Mouse (Mus musculus) thymus, postnatal 4 days (tissue): ENCODE results near the gene Gm11034.

Experiments used
- DNase-seq: peaks from one replicate; pipeline ENCODE4 v3.0.0; 2021

Gm11034 gene

DNA sequence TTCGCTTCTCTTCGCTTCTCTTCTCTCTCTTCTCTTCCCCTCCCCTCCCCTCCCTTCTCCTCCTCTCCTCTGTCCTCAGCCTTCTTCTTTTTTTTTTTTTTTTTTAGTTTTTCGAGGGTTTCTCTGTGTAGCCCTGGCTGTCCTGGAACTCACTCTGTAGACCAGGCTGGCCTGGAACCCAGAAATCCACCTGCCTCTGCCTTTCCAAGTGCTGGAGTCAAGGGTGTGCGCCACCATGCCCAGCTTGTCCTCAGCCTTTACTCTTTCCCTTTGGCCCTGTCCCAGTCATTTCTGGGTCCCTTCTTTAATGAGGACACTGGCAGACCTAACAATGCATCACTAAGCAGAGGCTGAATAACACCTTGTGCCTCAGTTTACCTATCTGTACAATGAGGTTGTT is at the start of gene Gm11034:
Gene Gm11034 (minus strand): TSS at position 101 of the 400 bp plus-strand sequence.
- no peak for DNase-seq

- no peak for DNase-seq
Observed at GRCm38 (mm10) chr8:72262756-72263155, 49.3 kb upstream of the Gm11034 start.

DNA sequence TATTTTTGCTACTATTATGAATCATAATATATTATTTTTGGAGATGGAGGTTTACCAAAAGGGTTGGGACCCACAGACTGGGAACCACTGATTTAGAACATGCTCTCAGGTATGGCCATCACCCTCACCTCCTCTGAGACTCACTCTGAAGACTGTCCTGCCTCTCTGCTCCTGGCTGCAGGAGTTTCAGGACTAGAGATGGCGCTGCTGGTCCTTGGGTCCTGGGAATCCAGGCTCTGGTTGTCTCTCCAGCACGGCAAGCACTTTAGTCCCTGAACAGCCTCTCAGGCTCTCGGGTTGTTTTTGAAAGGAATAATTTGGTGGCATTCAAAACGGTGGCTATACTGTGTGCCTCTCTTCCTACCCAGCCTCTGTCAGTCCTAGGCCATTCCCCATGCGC is 48.4 kb upstream of the Gm11034 start:
- no peak for DNase-seq

GRCm38 (mm10) chr8:72261431-72261830 is 48.0 kb upstream of the Gm11034 start:
- no peak for DNase-seq

DNA sequence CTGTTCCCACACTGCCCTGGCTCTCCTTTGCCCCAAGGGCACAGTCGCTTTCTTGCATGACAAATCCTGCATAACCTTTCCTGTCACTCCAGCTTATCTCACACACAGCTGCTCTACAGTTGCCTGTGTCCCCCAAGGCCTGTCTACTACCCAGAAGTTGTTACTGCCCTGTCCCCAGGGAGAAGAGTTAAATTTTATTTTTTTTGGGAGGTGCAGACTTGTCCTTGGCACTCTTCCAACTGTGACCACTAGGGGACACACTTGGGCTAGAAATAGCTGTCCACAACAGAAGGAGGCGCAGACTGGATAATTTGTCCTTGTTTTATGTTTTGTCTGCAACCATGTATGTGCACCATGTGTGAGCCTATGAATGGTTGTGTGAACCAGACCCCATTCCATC is 47.6 kb upstream of the Gm11034 start:
- DNase-seq, result peak; percentile 88

GRCm38 (mm10) chr8:72260585-72260984 is 47.1 kb upstream of the Gm11034 start:
- DNase-seq, result no peak

GRCm38 (mm10) chr8:72259862-72260261 is 46.4 kb upstream of the Gm11034 start:
- DNase-seq, result no peak

- DNase-seq, result no peak
Observed at GRCm38 (mm10) chr8:72257902-72258238, 44.4 kb upstream of the Gm11034 start.

- DNase-seq, result peak; percentile 79
Observed at GRCm38 (mm10) chr8:72257171-72257901, 43.9 kb upstream of the Gm11034 start.

GRCm38 (mm10) chr8:72244610-72245009 is 31.2 kb upstream of the Gm11034 start:
- no peak for DNase-seq

- no peak for DNase-seq
Observed at GRCm38 (mm10) chr8:72242226-72242625, 28.8 kb upstream of the Gm11034 start.

- no peak for DNase-seq
Observed at GRCm38 (mm10) chr8:72240951-72241350, 27.5 kb upstream of the Gm11034 start.

- DNase-seq, result no peak
Observed at GRCm38 (mm10) chr8:72240403-72240763, 26.9 kb upstream of the Gm11034 start.

DNA sequence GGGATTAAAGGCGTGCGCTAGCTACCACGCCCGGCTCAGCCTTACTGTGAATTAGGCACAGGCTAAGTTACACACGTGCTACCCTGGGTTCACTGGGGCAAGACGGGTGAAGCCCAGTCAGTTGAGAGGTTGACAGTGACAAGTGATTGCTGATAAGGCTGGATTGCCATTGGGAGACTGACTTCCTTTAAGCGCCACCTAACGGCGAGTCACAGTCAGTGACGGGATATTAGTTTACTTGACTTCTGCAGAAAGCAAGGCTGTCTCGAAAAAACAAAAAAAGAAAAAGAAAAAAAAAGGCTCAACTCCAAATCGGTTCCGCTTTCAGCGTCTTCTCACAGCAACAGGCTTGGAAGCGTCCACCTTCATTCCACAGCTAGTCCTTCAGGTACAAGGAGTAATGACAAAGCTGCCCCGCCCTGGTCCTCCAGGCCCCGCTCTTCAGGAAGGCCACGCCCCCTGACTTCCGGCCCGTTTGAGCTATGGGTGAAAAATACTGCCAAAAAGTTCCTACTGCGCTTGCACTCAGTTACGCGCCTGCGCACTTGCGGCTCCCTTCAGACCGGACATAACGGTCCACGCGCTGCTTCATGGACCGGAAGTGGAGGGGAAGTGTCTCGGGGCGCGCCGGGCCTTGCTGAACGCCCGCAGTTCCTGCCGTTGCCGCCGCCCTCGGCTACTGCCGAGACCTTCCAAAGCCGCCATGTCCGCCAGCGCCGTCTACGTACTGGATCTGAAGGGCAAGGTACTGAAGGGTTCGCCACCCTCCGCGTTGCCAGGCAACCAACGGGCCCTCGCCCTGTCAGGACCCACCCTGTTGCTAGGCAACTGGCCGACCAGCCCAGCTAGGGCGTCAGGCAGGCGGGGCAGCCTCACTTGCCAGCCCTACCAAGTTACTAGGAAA is 26.3 kb upstream of the Gm11034 start, which contains the start of gene Ap1m1:
Gene Ap1m1 (plus strand): TSS at position 520 of the 904 bp plus-strand sequence.
- peak; percentile 99 for DNase-seq

DNA sequence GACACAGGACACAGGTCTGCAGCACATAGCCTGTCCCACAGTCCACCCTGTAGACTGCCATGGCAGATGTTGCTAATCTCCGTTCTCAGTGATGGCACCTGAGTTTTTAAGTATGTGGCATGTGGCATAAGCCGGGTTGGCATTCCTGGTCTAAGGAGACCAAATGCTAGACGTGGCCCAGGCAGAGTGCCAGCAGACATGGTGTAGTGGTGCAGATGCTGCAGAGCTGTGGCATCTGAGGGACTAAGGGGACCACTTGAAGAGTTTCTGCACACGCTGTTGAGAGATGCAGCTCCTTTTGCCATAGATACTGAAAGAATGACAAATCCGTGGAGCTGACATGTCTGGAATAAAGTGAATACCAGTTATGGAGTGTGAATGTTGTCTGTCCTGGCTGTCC is 9.2 kb upstream of the Gm11034 start:
- no peak for DNase-seq

DNA sequence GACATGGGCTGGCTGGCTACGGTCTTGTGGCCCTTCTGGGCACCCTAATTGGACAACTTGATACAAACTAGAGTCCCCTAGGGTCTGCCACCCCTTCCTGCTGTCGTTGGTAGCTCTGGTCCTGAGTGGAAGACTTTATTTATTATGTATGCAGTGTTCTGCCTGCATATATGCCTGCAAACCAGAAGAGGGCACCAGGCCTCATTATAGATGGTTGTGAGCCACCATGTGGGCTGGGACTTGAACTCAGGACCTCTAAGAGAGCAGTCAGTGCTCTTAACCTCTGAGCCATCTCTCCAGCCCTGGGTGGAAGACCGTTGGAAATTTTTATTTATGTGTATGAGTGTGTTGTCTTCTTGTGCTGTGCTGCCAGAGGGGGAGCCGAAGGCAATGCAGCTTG is 7.3 kb upstream of the Gm11034 start:
- DNase-seq, result no peak

- DNase-seq, result peak; percentile 84
Observed at GRCm38 (mm10) chr8:72219541-72220363, 6.3 kb upstream of the Gm11034 start, which contains the start of gene Fam32a. Gene Fam32a, plus strand, starts transcription at chr8:72219730.

DNA sequence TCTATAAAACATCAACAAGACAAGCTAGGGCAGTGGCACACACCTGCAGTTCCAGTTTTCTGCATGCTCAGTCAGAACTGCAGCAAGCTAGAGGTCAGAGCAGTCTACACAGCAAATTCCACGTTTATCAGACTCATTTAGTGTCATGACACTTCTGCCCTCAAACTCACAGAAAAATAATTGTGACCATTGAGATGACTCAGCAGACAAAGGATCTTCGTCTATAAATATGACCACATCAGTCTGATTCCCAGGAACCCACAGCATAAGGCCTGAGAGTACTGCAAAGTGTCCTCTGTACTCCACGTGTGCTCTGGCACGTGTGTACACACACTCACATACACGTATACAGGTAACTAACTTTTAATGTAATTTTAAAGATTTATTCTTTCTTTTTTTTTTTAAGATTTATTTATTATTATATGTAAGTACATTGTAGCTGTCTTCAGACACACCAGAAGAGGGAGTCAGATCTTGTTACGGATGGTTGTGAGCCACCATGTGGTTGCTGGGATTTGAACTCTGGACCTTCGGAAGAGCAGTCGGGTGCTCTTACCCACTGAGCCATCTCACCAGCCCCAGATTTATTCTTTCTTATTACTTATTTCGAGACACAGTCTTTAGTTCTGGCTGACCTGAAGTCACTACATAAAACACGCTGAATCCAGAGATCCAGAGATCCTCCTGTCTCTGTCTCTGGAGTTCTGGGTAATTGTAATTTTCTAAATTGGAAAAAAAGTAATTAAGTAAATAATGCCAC is 5.5 kb upstream of the Gm11034 start:
- DNase-seq, result no peak

GRCm38 (mm10) chr8:72215871-72216270 is 2.4 kb upstream of the Gm11034 start:
- DNase-seq, result no peak

DNA sequence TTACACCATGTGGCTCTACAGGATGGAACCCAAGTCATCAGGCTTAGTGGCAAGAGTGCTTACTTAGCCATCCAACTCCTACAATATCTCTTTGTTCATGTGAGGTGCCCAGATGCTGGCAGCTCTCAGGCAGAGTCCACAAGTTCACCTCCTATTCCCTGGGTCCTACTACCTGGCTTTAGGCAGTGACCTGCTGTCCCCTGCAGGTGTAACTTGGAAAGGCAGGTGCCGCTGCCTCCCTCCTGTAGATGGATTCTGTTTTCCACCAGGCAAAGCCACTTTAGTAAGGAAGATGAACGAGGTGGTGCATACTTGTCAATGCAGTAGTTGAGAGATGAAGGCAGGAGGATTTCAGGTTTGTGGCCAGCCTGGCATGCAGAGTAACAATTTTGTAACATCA is 1.6 kb upstream of the Gm11034 start:
- peak; percentile 68 for DNase-seq

DNA sequence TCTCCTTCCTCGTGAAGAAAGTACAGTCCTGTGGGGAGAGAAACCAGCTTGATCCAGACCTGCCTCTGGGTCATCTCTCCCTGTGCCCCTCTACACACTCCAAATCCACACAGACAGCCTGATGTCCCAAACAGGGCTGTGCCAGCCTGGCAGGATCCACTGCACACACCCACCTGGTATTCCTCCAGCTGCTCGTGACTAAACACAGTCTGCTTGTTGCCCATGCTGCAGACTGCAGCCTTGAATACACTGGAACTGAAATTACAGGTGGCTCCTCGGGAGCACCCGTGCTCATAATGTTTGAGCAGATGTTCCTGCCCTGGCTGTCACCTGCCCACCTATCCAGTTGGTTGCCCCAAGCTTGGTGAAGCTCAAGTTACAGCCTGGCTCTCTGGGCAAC is 685 bp downstream of the Gm11034 start, which contains the start of gene Cib3:
Gene Cib3 (minus strand): TSS at position 87 of the 400 bp plus-strand sequence.
- no peak for DNase-seq

DNA sequence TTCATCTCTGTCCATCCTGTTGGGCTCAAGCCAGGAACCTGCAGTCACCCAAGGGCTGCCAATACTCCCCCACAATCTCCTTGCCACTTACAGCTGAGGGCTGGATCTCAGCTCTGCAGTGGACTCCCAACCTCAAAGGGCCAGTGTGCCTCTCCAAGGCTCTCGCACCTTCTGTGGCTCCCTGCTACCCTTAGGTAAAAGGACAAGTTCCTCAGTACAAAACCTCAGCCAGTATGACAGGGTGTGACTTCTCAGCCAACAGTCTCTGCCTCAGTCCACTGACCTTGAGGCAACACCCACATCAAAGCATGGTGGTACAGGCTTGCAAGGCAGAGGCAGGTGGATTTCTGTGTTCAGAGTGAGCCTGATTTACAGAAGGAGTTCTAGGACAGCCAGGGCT is 1.6 kb downstream of the Gm11034 start:
- DNase-seq, result no peak
